Mouse (Mus musculus) cerebellum, adult 9-11 months (tissue): ENCODE data around the gene Stom.

Experiments used
- DNase-seq: peaks from one replicate; pipeline ENCODE4 v3.0.0; 2022

Gene Stom

DNA sequence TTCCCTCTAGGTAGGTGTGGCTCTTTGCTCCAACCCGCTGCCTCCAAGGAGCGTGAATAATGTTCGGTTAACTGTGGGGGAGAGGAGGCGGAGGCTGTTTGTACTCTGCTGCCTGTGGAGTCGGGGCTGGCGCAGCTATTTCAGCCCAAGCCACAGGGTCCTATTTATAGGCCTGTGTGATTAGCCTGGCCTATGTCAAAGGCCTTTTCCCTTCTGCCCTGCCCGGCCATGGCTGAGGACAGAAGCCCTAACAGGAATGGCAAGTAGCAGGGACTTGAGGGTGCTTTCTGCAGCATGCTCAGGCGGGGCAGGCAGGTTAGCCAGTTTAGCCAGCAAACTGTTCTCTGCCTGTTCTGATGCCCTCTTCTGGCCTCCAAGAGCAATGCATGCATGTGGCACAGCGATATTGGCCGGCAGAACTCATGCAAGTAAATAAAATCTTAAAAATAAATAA, 66.2 kb downstream of the Stom start:
- peak; percentile 43 for DNase-seq

DNA sequence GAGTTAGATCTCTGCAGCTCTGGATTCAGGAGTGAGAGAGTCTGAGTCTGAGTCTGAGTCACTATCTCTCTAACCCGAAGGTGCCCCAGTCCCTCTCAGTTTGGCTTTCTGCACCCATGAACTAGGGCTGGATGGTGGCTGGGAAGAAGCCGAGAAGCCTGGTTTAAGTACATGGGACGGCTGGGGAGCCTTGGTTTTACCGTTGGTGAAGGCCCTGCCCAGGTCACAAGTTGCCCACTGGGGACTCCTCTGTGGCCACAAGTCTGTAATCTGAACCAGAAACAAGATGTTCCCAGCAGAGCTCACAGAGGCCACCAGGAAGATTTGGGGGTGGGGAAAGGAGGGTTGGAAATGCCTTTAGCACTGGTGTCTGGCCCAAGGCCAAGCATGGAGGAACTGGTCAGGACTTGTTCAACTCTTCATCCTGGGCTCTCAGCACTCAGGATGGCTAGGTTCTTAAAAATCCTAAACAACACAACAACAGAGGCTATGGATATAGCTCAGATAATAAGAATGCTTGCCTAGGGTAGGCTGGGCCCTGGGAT, 67.0 kb downstream of the Stom start:
- no peak for DNase-seq

DNA sequence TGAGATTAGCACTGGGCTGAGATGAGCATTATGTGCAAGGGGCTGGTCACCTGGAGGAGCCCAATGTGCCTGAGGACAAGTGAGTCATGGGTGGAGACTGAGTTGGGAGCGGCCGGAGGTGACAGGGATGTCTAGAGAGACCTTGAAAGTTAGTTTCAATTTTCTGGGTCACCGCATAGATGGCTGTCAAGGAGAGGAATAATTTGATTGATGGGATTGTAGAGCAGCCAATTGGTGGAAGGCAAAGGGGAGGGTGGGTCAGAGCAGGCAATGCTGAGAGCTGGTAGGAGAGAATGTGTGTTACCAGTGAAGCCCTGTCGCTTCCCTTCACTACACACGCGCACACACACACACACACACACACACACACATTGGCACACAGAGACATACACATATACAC, 67.6 kb downstream of the Stom start:
- no peak for DNase-seq

DNA sequence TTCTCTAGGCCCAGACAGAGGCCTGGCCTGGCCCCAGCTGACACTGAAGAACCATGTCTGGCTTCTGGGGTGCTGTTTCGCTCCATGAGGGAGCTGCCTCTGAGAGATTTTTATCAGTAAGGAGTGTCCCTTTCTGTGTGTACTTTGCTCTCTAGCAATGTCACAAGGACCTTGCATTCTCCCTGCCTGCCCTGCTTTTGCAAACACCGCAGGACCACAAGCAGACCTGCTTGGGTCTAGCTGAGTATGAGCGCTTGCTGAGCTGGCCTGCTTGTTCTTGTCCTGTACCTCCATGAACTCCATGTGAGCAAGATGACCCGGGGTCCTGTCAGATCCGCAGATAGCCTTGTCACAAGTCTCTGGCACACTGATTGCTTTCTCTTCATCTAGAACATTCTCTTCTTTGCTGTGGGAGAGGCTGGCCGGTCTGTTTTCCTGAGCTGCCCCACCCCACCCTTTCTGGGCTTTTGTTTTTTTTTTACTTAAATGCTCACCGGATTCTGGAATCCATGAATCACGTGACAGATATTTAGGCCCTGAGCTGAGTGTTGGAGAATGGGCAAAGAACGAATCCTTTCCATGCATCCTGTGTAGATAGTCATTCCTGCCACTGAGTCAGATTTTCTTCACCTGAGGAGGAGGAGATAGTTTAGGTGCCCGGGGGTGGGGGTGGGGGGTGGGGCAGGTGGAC, 68.8 kb downstream of the Stom start:
- no peak for DNase-seq

DNA sequence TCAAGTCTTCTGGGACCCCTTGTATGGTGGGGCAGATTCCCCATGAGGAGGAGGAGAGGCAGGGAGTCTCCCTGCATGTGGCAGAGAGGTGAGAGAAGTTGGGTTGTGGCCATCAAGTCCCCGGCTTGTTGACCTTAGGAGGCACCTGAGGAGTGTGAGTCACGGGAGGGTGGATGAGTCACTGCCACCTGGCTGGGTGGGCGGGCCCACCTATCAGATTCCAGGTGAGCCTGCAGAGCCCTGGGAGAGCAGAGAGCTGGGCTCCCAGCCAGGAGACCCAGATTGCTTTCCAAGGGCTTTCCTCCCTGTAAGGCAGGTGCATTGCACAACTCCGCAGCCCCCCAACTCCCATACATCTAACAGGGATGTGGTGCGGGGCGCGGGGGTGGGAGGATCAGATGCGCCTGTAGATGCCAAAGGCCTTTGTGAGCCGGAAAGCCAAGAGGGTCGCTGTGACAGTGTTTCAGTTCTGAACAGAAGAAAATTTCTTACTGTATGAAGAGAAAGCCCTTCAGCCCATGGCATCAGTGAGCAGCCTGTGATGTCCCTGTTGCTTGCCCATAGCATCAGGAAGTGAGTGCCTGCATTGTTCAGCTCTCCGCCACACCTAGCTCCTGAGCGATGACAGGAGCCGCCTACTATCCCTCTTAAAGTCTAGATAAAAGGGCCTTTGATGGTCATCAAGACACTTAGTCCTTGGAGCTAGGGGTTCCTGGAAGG, 69.5 kb downstream of the Stom start:
- DNase-seq, result no peak

DNA sequence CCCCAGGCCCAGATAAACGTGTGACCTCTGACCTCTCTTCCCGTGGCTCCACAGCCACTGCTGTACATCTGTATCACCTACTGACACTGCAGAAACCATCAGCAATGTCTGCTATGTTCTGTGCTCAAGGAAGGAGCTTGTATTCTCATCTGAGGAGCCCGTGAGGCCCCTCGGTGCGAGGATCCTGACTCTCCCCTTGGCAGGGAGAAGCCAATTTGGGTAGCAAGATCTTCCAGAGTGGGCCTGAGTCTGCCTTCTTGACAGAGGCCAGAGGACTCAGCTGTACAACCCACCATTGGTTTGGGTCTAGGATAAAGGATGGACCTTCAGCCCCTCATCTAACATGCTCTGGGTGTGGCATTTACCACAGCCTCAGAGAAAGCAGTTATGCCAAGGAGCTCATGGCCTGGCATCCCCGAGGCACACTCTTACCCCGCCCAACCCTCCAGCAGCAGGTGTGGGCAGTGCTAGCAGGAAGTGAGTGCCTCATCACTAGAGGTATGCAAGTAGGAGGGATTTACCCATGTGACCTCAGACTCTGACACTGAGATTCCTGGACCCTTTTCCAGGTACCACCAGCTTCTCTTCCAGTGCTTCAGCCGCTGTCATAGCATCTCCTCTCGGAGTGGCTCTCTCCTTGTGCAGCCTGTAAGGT, 70.4 kb downstream of the Stom start:
- no peak for DNase-seq

DNA sequence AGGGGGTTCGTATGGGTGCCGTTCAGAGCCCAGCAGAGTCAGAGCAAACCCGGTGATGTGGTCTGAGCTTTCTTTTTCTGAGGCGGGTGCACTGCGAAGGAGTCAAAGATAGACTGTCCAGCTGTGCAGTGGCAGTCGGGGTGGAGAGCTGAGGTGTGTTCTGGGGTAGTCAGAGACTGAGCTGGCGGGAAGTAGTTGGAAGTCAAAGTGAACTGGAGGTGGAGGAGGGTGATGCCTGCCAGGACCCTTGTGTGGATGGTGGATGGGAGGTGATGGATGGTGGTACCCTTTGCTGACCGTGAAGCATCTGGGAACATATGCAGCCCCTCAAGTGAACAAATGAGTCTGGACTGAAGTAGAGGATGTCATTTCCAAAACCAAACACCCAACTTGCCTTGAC, 71.0 kb downstream of the Stom start:
- no peak for DNase-seq

DNA sequence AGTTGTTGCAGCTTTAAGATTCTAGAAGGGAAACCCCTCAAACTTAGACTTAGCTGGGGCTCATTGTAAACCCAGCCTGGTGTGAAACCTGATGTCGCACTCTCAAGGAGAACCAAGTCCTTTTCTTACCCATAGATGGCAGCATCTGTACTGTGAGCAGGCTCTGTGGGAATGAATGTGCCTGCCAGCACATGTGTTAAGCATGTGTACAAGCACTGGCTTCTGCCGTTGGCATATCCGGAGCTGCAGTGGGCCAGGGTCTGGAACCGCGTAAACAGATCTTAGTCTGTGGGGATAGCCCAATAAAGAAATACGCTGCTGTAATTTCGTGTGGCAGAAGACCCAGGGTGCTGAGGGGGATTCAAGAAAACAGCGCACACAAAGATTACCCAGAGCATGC, 71.5 kb downstream of the Stom start:
- DNase-seq, result no peak

DNA sequence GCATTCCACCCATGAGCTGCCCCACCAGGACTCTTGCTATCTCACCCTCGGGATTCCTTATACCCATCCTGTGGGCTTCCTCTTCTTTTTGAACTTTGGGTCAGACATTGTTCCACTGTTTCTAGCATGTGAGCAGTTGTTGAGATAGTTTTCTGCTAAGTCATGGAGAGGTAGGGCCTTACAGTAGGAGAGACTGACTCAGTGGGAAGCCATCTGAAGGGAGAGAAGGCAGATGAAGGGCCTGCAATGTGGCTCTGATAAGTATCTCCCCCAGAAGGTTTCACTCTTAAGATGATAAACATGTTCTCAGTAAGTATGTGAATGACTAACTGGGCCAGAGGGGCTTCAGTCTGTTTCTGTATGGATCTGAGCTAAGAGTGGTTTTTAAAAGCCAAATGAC, 72.7 kb downstream of the Stom start:
- DNase-seq, result no peak
